Mouse (Mus musculus): Measurements from ENCODE around the gene Hal. TPM values are rescaled to one million over a fixed set of nuclear protein-coding genes. Genes with fewer than 3 reads are reported as not detected.

Hal gene
- total and polyA plus RNA-seq, 3 experiments, result 0.11 TPM; not detected in 2

GRCm38 (mm10) chr10:93518186-93518585 is 29.6 kb downstream of the Hal start:
- Histone ChIP-seq H3K4me3 (ENCODE audit: low read depth, low read length) (no peak overlapping the region), H3K9me3 (replicated peaks) (no peaks in the 10 kb centered on the region), H3K36me3 (replicated peaks) (no peaks in the 10 kb centered on the region), H3K27me3 (ENCODE audit: insufficient read depth, low read length) (peaks cover 16% of the 10 kb centered on the region), H3K4me1 (ENCODE audit: insufficient read depth, low read depth, low read length) (peaks cover 3% of the 10 kb centered on the region; the same call in 1 of the 2 replicates)
- DNase-seq (ENCODE audit: low spot score) (no peak), ATAC-seq (ENCODE audit: extremely low read depth, insufficient number of reproducible peaks, low FRiP score, poor library complexity, severe bottlenecking) (no peak)
- no peak for TF ChIP-seq GATA2 (IDR thresholded peaks at IDR 0.05; ENCODE audit: borderline replicate concordance, low read depth, low read length)
- TF ChIP-seq POLR2AphosphoS5 (IDR thresholded peaks at IDR 0.05; ENCODE audit: insufficient replicate concordance, low read depth, low read length), result no peak
- no peak for TF ChIP-seq GATA1 (IDR thresholded peaks at IDR 0.05; ENCODE audit: borderline replicate concordance, low read length)
- TF ChIP-seq CTCF (IDR thresholded peaks at IDR 0.05; ENCODE audit: low read depth, low read length), result no peak
- TF ChIP-seq TAL1 (conservative IDR thresholded peaks at IDR 0.05; ENCODE audit: low read depth, low read length), result no peak

GRCm38 (mm10) chr10:93518620-93519019 is 30.1 kb downstream of the Hal start:
- Histone ChIP-seq H3K9me3 (replicated peaks) (no peaks in the 10 kb centered on the region), H3K36me3 (replicated peaks) (no peaks in the 10 kb centered on the region), H3K4me1 (ENCODE audit: insufficient read depth, low read depth, low read length) (peaks cover 3% of the 10 kb centered on the region; the same call in 1 of the 2 replicates), H3K27me3 (ENCODE audit: insufficient read depth, low read length) (peaks cover 16% of the 10 kb centered on the region), H3K4me3 (ENCODE audit: low read depth, low read length) (no peak overlapping the region)
- TF ChIP-seq GATA2 (IDR thresholded peaks at IDR 0.05; ENCODE audit: borderline replicate concordance, low read depth, low read length) (no peak), CTCF (IDR thresholded peaks at IDR 0.05; ENCODE audit: low read depth, low read length) (no peak), GATA1 (IDR thresholded peaks at IDR 0.05; ENCODE audit: borderline replicate concordance, low read length) (no peak), POLR2AphosphoS5 (IDR thresholded peaks at IDR 0.05; ENCODE audit: insufficient replicate concordance, low read depth, low read length) (no peak), TAL1 (conservative IDR thresholded peaks at IDR 0.05; ENCODE audit: low read depth, low read length) (no peak)
- ATAC-seq (ENCODE audit: extremely low read depth, insufficient number of reproducible peaks, low FRiP score, poor library complexity, severe bottlenecking) (no peak), DNase-seq (ENCODE audit: low spot score) (no peak)

- no peak for ATAC-seq (ENCODE audit: extremely low read depth, insufficient number of reproducible peaks, low FRiP score, poor library complexity, severe bottlenecking)
- H3K36me3 ChIP-seq (replicated peaks), result no peaks in the 10 kb centered on the region
- H3K4me1 ChIP-seq (ENCODE audit: insufficient read depth, low read depth, low read length), result peaks cover 3% of the 10 kb centered on the region; the same call in 1 of the 2 replicates
- H3K9me3 ChIP-seq (replicated peaks), result no peaks in the 10 kb centered on the region
- H3K4me3 ChIP-seq (ENCODE audit: low read depth, low read length), result no peak overlapping the region
- TF ChIP-seq TAL1 (conservative IDR thresholded peaks at IDR 0.05; ENCODE audit: low read depth, low read length), result no peak
- no peak for TF ChIP-seq GATA2 (IDR thresholded peaks at IDR 0.05; ENCODE audit: borderline replicate concordance, low read depth, low read length)
- TF ChIP-seq POLR2AphosphoS5 (IDR thresholded peaks at IDR 0.05; ENCODE audit: insufficient replicate concordance, low read depth, low read length), result no peak
- TF ChIP-seq CTCF (IDR thresholded peaks at IDR 0.05; ENCODE audit: low read depth, low read length), result no peak
- no peak for TF ChIP-seq GATA1 (IDR thresholded peaks at IDR 0.05; ENCODE audit: borderline replicate concordance, low read length)
- no peak for DNase-seq (ENCODE audit: low spot score)
- peaks cover 13% of the 10 kb centered on the region for H3K27me3 ChIP-seq (ENCODE audit: insufficient read depth, low read length)
Observed at GRCm38 (mm10) chr10:93519159-93519558, 30.6 kb downstream of the Hal start.

- Histone ChIP-seq H3K27me3 (ENCODE audit: insufficient read depth, low read length) (peaks cover 13% of the 10 kb centered on the region), H3K36me3 (replicated peaks) (no peaks in the 10 kb centered on the region), H3K4me1 (ENCODE audit: insufficient read depth, low read depth, low read length) (peaks cover 3% of the 10 kb centered on the region; the same call in 1 of the 2 replicates), H3K9me3 (replicated peaks) (no peaks in the 10 kb centered on the region), H3K4me3 (ENCODE audit: low read depth, low read length) (no peak overlapping the region)
- DNase-seq (ENCODE audit: low spot score) (no peak), ATAC-seq (ENCODE audit: extremely low read depth, insufficient number of reproducible peaks, low FRiP score, poor library complexity, severe bottlenecking) (no peak)
- TF ChIP-seq GATA1 (IDR thresholded peaks at IDR 0.05; ENCODE audit: borderline replicate concordance, low read length) (no peak), GATA2 (IDR thresholded peaks at IDR 0.05; ENCODE audit: borderline replicate concordance, low read depth, low read length) (no peak), CTCF (IDR thresholded peaks at IDR 0.05; ENCODE audit: low read depth, low read length) (no peak), POLR2AphosphoS5 (IDR thresholded peaks at IDR 0.05; ENCODE audit: insufficient replicate concordance, low read depth, low read length) (no peak), TAL1 (conservative IDR thresholded peaks at IDR 0.05; ENCODE audit: low read depth, low read length) (no peak)
Observed at GRCm38 (mm10) chr10:93519756-93520155, 31.2 kb downstream of the Hal start.

GRCm38 (mm10) chr10:93520994-93521393 is 32.4 kb downstream of the Hal start:
- DNase-seq (ENCODE audit: low spot score) (no peak), ATAC-seq (ENCODE audit: extremely low read depth, insufficient number of reproducible peaks, low FRiP score, poor library complexity, severe bottlenecking) (no peak)
- Histone ChIP-seq H3K4me3 (ENCODE audit: low read depth, low read length) (no peak overlapping the region), H3K9me3 (replicated peaks) (no peaks in the 10 kb centered on the region), H3K4me1 (ENCODE audit: insufficient read depth, low read depth, low read length) (no peaks in the 10 kb centered on the region), H3K27me3 (ENCODE audit: insufficient read depth, low read length) (peaks cover 16% of the 10 kb centered on the region), H3K36me3 (replicated peaks) (no peaks in the 10 kb centered on the region)
- TF ChIP-seq CTCF (IDR thresholded peaks at IDR 0.05; ENCODE audit: low read depth, low read length), result no peak
- no peak for TF ChIP-seq GATA1 (IDR thresholded peaks at IDR 0.05; ENCODE audit: borderline replicate concordance, low read length)
- no peak for TF ChIP-seq POLR2AphosphoS5 (IDR thresholded peaks at IDR 0.05; ENCODE audit: insufficient replicate concordance, low read depth, low read length)
- TF ChIP-seq GATA2 (IDR thresholded peaks at IDR 0.05; ENCODE audit: borderline replicate concordance, low read depth, low read length), result no peak
- no peak for TF ChIP-seq TAL1 (conservative IDR thresholded peaks at IDR 0.05; ENCODE audit: low read depth, low read length)

GRCm38 (mm10) chr10:93525329-93525728 is 36.8 kb downstream of the Hal start:
- Histone ChIP-seq H3K4me1 (ENCODE audit: insufficient read depth, low read depth, low read length) (no peaks in the 10 kb centered on the region), H3K9me3 (replicated peaks) (no peaks in the 10 kb centered on the region; the same call in 1 of the 2 replicates), H3K4me3 (ENCODE audit: low read depth, low read length) (no peak overlapping the region), H3K36me3 (replicated peaks) (no peaks in the 10 kb centered on the region), H3K27me3 (ENCODE audit: insufficient read depth, low read length) (peaks cover 13% of the 10 kb centered on the region)
- TF ChIP-seq CTCF (IDR thresholded peaks at IDR 0.05; ENCODE audit: low read depth, low read length), result no peak
- DNase-seq (ENCODE audit: low spot score), result no peak
- ATAC-seq (ENCODE audit: extremely low read depth, insufficient number of reproducible peaks, low FRiP score, poor library complexity, severe bottlenecking), result no peak

Data from G1E (cell line).